ENCODE assay signal across 8 mouse cellular contexts in genomic region chrX:99137928-99138740, GRCm38 (mm10). TPM values are rescaled to one million over a fixed set of nuclear protein-coding genes. Genes with fewer than 3 reads are reported as not detected.
DNase-seq lines count a peak whose midpoint lies in the region; ATAC-seq and TF ChIP-seq lines count a peak whose summit lies in the region.

No protein-coding gene starts in this region.

- H3K27me3 ChIP-seq in heart, embryonic 14.5 days (ENCODE audit: control insufficient read depth, insufficient read depth, low read length): no peaks in the 10 kb centered on the region; the same call in 1 of the 2 replicates
- peaks cover 36% of the 10 kb centered on the region for H3K27me3 ChIP-seq in limb, embryonic 13.5 days
- peaks cover 15% of the 10 kb centered on the region for H3K27me3 ChIP-seq in neural tube, embryonic 15.5 days (replicated peaks)
- no peaks in the 10 kb centered on the region for H3K27me3 ChIP-seq in cerebellum, adult 2 months (ENCODE audit: control insufficient read depth, insufficient read depth, low read length)

- intact Hi-C loops in left cerebral cortex, adult 2 months (cut with DNase I): loop anchor here (2.0 to 10.0 kb wide), 6 partner anchors 61 to 837 kb away; partner anchors contain the start of genes Eda and Tmem28
- intact Hi-C loops in left cerebral cortex, postnatal 4 days (cut with DNase I): loop anchor here (2.0 to 10.0 kb wide), 4 partner anchors 329 to 1347 kb away; no protein-coding TSS in a partner anchor

- no peaks in the 10 kb centered on the region for H3K36me3 ChIP-seq in heart, embryonic 14.5 days (ENCODE audit: control insufficient read depth, insufficient read depth, low read length)
- no peaks in the 10 kb centered on the region for H3K36me3 ChIP-seq in limb, embryonic 13.5 days
- no peaks in the 10 kb centered on the region for H3K36me3 ChIP-seq in neural tube, embryonic 15.5 days

- peaks cover 14 to 18% of the 10 kb centered on the region in 2 experiments; a peak in 3 of 4 replicates for H3K4me1 ChIP-seq in heart, embryonic 14.5 days (ENCODE audit: control insufficient read depth in 2 of 2, insufficient read depth in 2 of 2, low read length in 2 of 2)
- H3K4me1 ChIP-seq in limb, embryonic 13.5 days: peaks cover 36% of the 10 kb centered on the region
- H3K4me1 ChIP-seq in neural tube, embryonic 15.5 days: peaks cover 47% of the 10 kb centered on the region
- no peaks in the 10 kb centered on the region for H3K4me1 ChIP-seq in cerebellum, adult 2 months (ENCODE audit: control insufficient read depth, insufficient read depth, low read length)

- no peak for TF ChIP-seq POLR2A in cerebellum, adult 2 months (IDR thresholded peaks at IDR 0.05; ENCODE audit: borderline replicate concordance, insufficient read depth, low read length)

- no peak for ATAC-seq in heart, embryonic 14.5 days (ENCODE audit: insufficient number of reproducible peaks, insufficient read depth, low FRiP score, low read depth)
- ATAC-seq in limb, embryonic 13.5 days (ENCODE audit: low FRiP score, low read depth): no peak
- no peak for ATAC-seq in neural tube, embryonic 15.5 days (ENCODE audit: low FRiP score)

- H3K27ac ChIP-seq in left cerebral cortex, adult 2 months: peak overlapping the region; percentile 40; the same call in 1 of the 2 replicates
- H3K27ac ChIP-seq in heart, embryonic 14.5 days (replicated peaks in 1 of 2; ENCODE audit: control insufficient read depth in 1 of 2, insufficient read depth in 1 of 2, low read depth in 2 of 2, low read length in 2 of 2): peak overlapping the region; percentile 47 to 86; a peak in 3 of 4 replicates
- no peak overlapping the region; the same call in 1 of the 2 replicates for H3K27ac ChIP-seq in limb, embryonic 13.5 days
- H3K27ac ChIP-seq in neural tube, embryonic 15.5 days (replicated peaks): peak overlapping the region; percentile 82; the same call in 1 of the 2 replicates
- H3K27ac ChIP-seq in cerebellum, adult 2 months (ENCODE audit: insufficient read depth, low read length): no peak overlapping the region

- TF ChIP-seq CTCF in left cerebral cortex, adult 2 months (IDR thresholded peaks at IDR 0.05): no peak
- no peak for TF ChIP-seq CTCF in cerebellum, adult 2 months (IDR thresholded peaks at IDR 0.05; ENCODE audit: borderline replicate concordance, insufficient read depth, low read depth, low read length)

- H3K9me3 ChIP-seq in heart, embryonic 14.5 days (ENCODE audit: control insufficient read depth, low read length): no peaks in the 10 kb centered on the region
- no peaks in the 10 kb centered on the region for H3K9me3 ChIP-seq in limb, embryonic 13.5 days
- H3K9me3 ChIP-seq in neural tube, embryonic 15.5 days (replicated peaks): no peaks in the 10 kb centered on the region

- peak in 1 of 2 experiments; percentile 9 for DNase-seq in left cerebral cortex, adult 2 months (ENCODE audit: extremely low spot score in 1 of 2, low spot score in 2 of 2)
- no peak for DNase-seq in left cerebral cortex, postnatal 4 days
- no peak for DNase-seq in cerebellum, adult 2 months
- DNase-seq in left cerebral cortex, adult 18-20 months (ENCODE audit: low spot score in 2 of 2): no peak
- no peak for DNase-seq in right cerebral cortex, adult 2 months (ENCODE audit: low spot score in 2 of 2)

- peak overlapping the region; percentile 65 for H3K4me3 ChIP-seq in left cerebral cortex, adult 2 months
- H3K4me3 ChIP-seq in heart, embryonic 14.5 days (ENCODE audit: control insufficient read depth in 1 of 2, insufficient read depth in 1 of 2, low read depth in 1 of 2, low read length in 2 of 2): peak overlapping the region; percentile 59 to 83
- peak overlapping the region; percentile 68 for H3K4me3 ChIP-seq in limb, embryonic 13.5 days
- peak overlapping the region; percentile 59 for H3K4me3 ChIP-seq in neural tube, embryonic 15.5 days (replicated peaks)
- H3K4me3 ChIP-seq in cerebellum, adult 2 months (replicated peaks; ENCODE audit: insufficient read depth, low read depth, low read length): no peak overlapping the region

- H3K9ac ChIP-seq in heart, embryonic 14.5 days (ENCODE audit: low read length): peak overlapping the region; percentile 87
- H3K9ac ChIP-seq in limb, embryonic 13.5 days: peak overlapping the region; percentile 93
- H3K9ac ChIP-seq in neural tube, embryonic 15.5 days (replicated peaks): peak overlapping the region; percentile 68

- H3K4me2 ChIP-seq in heart, embryonic 14.5 days (ENCODE audit: low read length): peak overlapping the region; percentile 70
- H3K4me2 ChIP-seq in limb, embryonic 13.5 days (replicated peaks): peak overlapping the region; percentile 74
- peak overlapping the region; percentile 70 for H3K4me2 ChIP-seq in neural tube, embryonic 15.5 days

- WGBS in heart, embryonic 14.5 days: 27% methylated on average over 9 of the region's 9 CpGs
- 20% methylated on average over 9 of the region's 9 CpGs for WGBS in limb, embryonic 13.5 days
- 27% methylated on average over 9 of the region's 9 CpGs for WGBS in neural tube, embryonic 15.5 days
- 46% methylated on average over 9 of the region's 9 CpGs for WGBS in cerebellum, adult 2 months

RNA-seq across cellular contexts. Expression of gene Efnb1, which starts 2.2 kb away (rescaled TPM):
- total RNA-seq in left cerebral cortex, adult 2 months (2021): 10 to 100 TPM; 17.3 to 23.2 TPM
- 10 to 100 TPM; 30.1 to 31.5 TPM for total RNA-seq in left cerebral cortex, postnatal 4 days (2021)
- 18.6 and 20.1 TPM in 2 replicates for polyA plus RNA-seq in heart, embryonic 14.5 days (2014; fragmentation: Nextera tagmentation; extraction: Ambion mirVana)
- 45.2 and 46.4 TPM in 2 replicates for polyA plus RNA-seq in limb, embryonic 13.5 days (2015; fragmentation: Nextera tagmentation; extraction: Ambion mirVana)
- 19.3 and 19.4 TPM in 2 replicates for polyA plus RNA-seq in neural tube, embryonic 15.5 days (2015; fragmentation: Nextera tagmentation; extraction: Ambion mirVana)
- polyA plus RNA-seq in cerebellum, adult 2 months (2012; rRNA removed): 4.6 and 5.3 TPM in 2 replicates
- total RNA-seq in left cerebral cortex, adult 18-20 months (2021): 10 to 100 TPM; 22.2 to 22.9 TPM

Comparison
In these comparisons a context has a peak if more than half of its experiments do, and no peak if none do; other contexts are left out.
1. H3K27ac ChIP-seq: peak in left cerebral cortex, adult 2 months (single experiment), heart, embryonic 14.5 days (2 of 2) and neural tube, embryonic 15.5 days (single experiment); none in limb, embryonic 13.5 days (single experiment) and cerebellum, adult 2 months (single experiment).
2. Peak in every context shown above with its lines, with median percentiles within 50 percentile points of each other: H3K4me2 ChIP-seq and H3K9ac ChIP-seq.